Mouse (Mus musculus): ENCODE data around the gene Prpf3.

DNA sequence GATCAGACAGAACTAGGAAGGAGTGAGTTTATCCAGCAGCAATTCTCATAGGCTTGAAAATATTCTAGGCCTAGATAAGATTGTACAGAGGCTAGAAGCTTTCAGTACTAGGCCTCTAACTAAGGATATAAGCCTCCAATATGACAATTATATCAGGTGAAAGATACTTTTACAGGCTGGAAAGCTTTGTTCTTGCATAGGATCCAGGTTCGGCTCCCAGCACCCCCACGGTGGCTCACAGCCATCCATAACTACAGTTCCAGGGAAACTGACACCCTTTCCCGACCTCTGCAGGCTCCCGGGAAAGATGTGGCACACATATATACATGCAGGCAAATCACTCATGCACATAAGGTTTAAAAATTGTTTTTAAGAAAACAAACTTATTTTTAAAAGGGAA lies 51.8 kb downstream of the Prpf3 start:
- no peak for TF ChIP-seq CTCF (IDR thresholded peaks at IDR 0.05; ENCODE audit: extremely low read depth, insufficient read length, insufficient replicate concordance, low read depth, low read length)
- TF ChIP-seq POLR2A (IDR thresholded peaks at IDR 0.05; ENCODE audit: low read depth, low read length): no peak
